Mouse (Mus musculus): Measurements from ENCODE around the gene Yif1a.

DNA sequence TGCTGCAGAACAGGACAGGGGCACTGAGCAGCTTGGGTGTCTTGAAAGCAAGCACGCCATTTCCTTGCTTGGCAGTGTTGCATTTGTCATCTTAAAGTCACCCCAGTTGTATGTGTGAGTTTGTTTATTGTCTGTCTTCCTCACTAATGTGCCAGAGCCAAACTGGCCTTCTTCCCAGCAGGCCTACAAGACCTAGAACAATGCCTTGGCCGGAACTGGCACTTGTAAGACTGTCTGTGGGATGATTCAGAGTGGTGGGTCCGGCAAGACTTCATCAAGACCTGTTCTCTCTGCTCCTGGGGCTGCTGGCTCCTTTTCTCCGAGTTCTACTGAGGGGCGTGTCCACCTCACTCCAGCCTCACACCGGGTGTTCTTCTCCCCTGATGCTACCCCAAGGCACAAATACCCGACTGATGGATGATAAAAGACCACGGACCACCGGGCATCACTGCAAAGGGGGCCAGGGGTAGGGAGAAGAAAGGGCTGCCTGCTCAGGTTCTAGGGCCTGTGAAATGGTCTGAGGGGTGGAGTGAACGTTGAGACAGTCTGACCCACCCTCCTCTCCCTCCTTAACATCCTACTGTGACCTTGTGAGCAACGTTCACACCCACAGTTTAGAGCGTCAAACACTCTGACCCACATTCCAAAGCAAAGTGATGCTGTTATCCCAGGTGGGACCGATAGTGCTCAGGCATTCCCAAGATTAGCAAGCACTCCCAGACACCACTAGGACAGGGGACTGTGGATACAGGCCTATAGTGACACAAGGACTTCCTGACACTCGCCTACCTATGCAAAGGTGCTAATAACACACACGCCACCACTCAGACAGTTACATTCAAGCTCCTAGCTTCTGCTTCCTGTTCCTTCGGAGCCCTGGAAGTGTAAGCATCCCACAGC is 30.2 kb upstream of the Yif1a start:
- TF ChIP-seq CTCF (IDR thresholded peaks at IDR 0.05; ENCODE audit: low read depth, low read length) (no peak), TAL1 (conservative IDR thresholded peaks at IDR 0.05; ENCODE audit: low read depth, low read length) (no peak), GATA1 (IDR thresholded peaks at IDR 0.05; ENCODE audit: borderline replicate concordance, low read length) (no peak)
